Mouse (Mus musculus) neural tube, embryonic 14.5 days (tissue): ENCODE results near the gene Sorbs1. TPM values are rescaled to one million over a fixed set of nuclear protein-coding genes. Genes with fewer than 3 reads are reported as not detected.

Experiments used
- ATAC-seq: fragments of 200-750 bp; cut with Nextera tagmentation; 2 replicates; pipeline ENCODE4 v1.8.0; 2017; ENCODE audit warnings: low read depth, mild to moderate bottlenecking, moderate TSS enrichment, moderate library complexity
- H3K27ac ChIP-seq: fragments of 300-500 bp; sonication (generic); 2 replicates; pipeline ENCODE4 v1.5.1; 2014; ENCODE audit warnings: low read depth, mild to moderate bottlenecking, control low read depth, low read length, moderate library complexity, mixed read lengths
- H3K27me3 ChIP-seq: fragments of 300-500 bp; sonication (generic); 2 replicates; pipeline ENCODE4 v1.6.1; 2014; ENCODE audit warnings: low read length; ENCODE audit not compliant: control insufficient read depth, insufficient read depth
- H3K36me3 ChIP-seq: fragments of 300-500 bp; sonication (generic); 2 replicates; pipeline ENCODE4 v1.6.1; 2014; ENCODE audit warnings: low read length, mixed read lengths; ENCODE audit not compliant: control insufficient read depth, insufficient read depth
- H3K4me1 ChIP-seq: fragments of 300-500 bp; sonication (generic); 2 replicates; pipeline ENCODE4 v1.6.1; 2014; ENCODE audit warnings: low read length; ENCODE audit not compliant: control insufficient read depth, insufficient read depth
- H3K4me2 ChIP-seq: fragments of 300-500 bp; sonication (generic); 2 replicates; pipeline ENCODE4 v1.6.1; 2014; ENCODE audit warnings: mild to moderate bottlenecking, low read depth, low read length, control low read depth
- H3K4me3 ChIP-seq: fragments of 300-500 bp; sonication (generic); 2 replicates; pipeline ENCODE4 v1.5.1; 2014; ENCODE audit warnings: low read depth, low read length, control low read depth, mixed read lengths
- H3K9ac ChIP-seq: fragments of 300-500 bp; sonication (generic); replicated peaks from 2 replicates; pipeline ENCODE4 v1.6.1; 2014; ENCODE audit warnings: low read depth, mild to moderate bottlenecking, control low read depth, low read length, mixed read lengths
- H3K9me3 ChIP-seq: fragments of 300-500 bp; sonication (generic); 2 replicates; pipeline ENCODE4 v1.6.1; 2016; ENCODE audit warnings: low read length; ENCODE audit not compliant: control insufficient read depth
- WGBS: fragments of 180-500 bp; shearing (Covaris S2); extraction: QIAGEN DNeasy Blood & Tissue Kit; methylation state at CpG from one replicate; pipeline ENCODE4 v1.1.7; 2014; 5-methylcytosine and 5-hydroxymethylcytosine counted together
- polyA plus RNA-seq: library from polyadenylated mRNA; unstranded; fragments of >200 nt; fragmentation: Nextera tagmentation; extraction: Ambion mirVana; gene quantifications from 2 replicates; pipeline ENCODE4 v1.2.1, GENCODE M21; 2014

The Sorbs1 gene
- polyA plus RNA-seq, 1 experiment from 2014 or later = 117 TPM

GRCm38 (mm10) chr19:40434042-40434869 lies 79.3 kb downstream of the Sorbs1 start:
- Histone ChIP-seq H3K27me3 (no peaks in the 10 kb centered on the region), H3K27ac (peak overlapping the region; percentile 40; the same call in 1 of the 2 replicates), H3K4me1 (peaks cover 5% of the 10 kb centered on the region; the same call in 1 of the 2 replicates), H3K36me3 (no peaks in the 10 kb centered on the region), H3K9ac (no peak overlapping the region), H3K9me3 (no peaks in the 10 kb centered on the region), H3K4me3 (no peak overlapping the region), H3K4me2 (no peak overlapping the region)
- 31% methylated on average over 10 of the region's 10 CpGs for WGBS
- ATAC-seq = peak; percentile 93

GRCm38 (mm10) chr19:40433316-40433912 lies 80.2 kb downstream of the Sorbs1 start:
- no peak for ATAC-seq
- peak overlapping the region; percentile 40 for H3K27ac ChIP-seq
- H3K4me2 ChIP-seq = no peak overlapping the region
- H3K4me3 ChIP-seq = no peak overlapping the region
- H3K27me3 ChIP-seq = no peaks in the 10 kb centered on the region
- H3K36me3 ChIP-seq = no peaks in the 10 kb centered on the region
- H3K9me3 ChIP-seq = no peaks in the 10 kb centered on the region
- 58% methylated on average over 8 of the region's 8 CpGs for whole genome bisulfite sequencing
- H3K4me1 ChIP-seq = peaks cover 5% of the 10 kb centered on the region; the same call in 1 of the 2 replicates
- H3K9ac ChIP-seq = no peak overlapping the region

- Histone ChIP-seq H3K27ac (no peak overlapping the region), H3K4me2 (no peak overlapping the region), H3K4me1 (peaks cover 5% of the 10 kb centered on the region; the same call in 1 of the 2 replicates), H3K4me3 (no peak overlapping the region), H3K9me3 (no peaks in the 10 kb centered on the region), H3K27me3 (no peaks in the 10 kb centered on the region), H3K36me3 (no peaks in the 10 kb centered on the region), H3K9ac (no peak overlapping the region)
- 80% methylated on average over 4 of the region's 4 CpGs for WGBS
- ATAC-seq = no peak
These were observed 81.6 kb downstream of the Sorbs1 start for GRCm38 (mm10) chr19:40431969-40432368.

- no peak overlapping the region for H3K4me3 ChIP-seq
- no peak overlapping the region for H3K27ac ChIP-seq
- H3K27me3 ChIP-seq = no peaks in the 10 kb centered on the region
- H3K4me1 ChIP-seq = peaks cover 5% of the 10 kb centered on the region; the same call in 1 of the 2 replicates
- no peak overlapping the region for H3K9ac ChIP-seq
- no peaks in the 10 kb centered on the region for H3K36me3 ChIP-seq
- H3K9me3 ChIP-seq = no peaks in the 10 kb centered on the region
- no peak for ATAC-seq
- H3K4me2 ChIP-seq = no peak overlapping the region
- 82% methylated on average over 3 of the region's 3 CpGs for WGBS
These were observed 84.0 kb downstream of the Sorbs1 start for GRCm38 (mm10) chr19:40429572-40429971.

- no peak overlapping the region for H3K4me3 ChIP-seq
- H3K27me3 ChIP-seq = no peaks in the 10 kb centered on the region
- no peaks in the 10 kb centered on the region for H3K36me3 ChIP-seq
- H3K9ac ChIP-seq = no peak overlapping the region
- WGBS = 87% methylated on average over 3 of the region's 3 CpGs
- no peak overlapping the region for H3K27ac ChIP-seq
- H3K9me3 ChIP-seq = no peaks in the 10 kb centered on the region
- H3K4me2 ChIP-seq = no peak overlapping the region
- H3K4me1 ChIP-seq = peaks cover 5% of the 10 kb centered on the region; the same call in 1 of the 2 replicates
- no peak for ATAC-seq
These were observed 84.4 kb downstream of the Sorbs1 start for GRCm38 (mm10) chr19:40429169-40429568.

GRCm38 (mm10) chr19:40426103-40426960 lies 87.2 kb downstream of the Sorbs1 start:
- no peaks in the 10 kb centered on the region for H3K27me3 ChIP-seq
- H3K27ac ChIP-seq = no peak overlapping the region
- no peaks in the 10 kb centered on the region for H3K9me3 ChIP-seq
- no peak overlapping the region for H3K4me2 ChIP-seq
- H3K9ac ChIP-seq = no peak overlapping the region
- H3K4me1 ChIP-seq = no peaks in the 10 kb centered on the region
- ATAC-seq = peak; percentile 66; the same call in 1 of the 2 replicates
- no peaks in the 10 kb centered on the region for H3K36me3 ChIP-seq
- WGBS = 85% methylated on average over 16 of the region's 16 CpGs
- H3K4me3 ChIP-seq = no peak overlapping the region

GRCm38 (mm10) chr19:40425326-40425725 lies 88.3 kb downstream of the Sorbs1 start:
- H3K4me3 ChIP-seq = no peak overlapping the region
- WGBS = 56% methylated on average over 5 of the region's 5 CpGs
- no peak overlapping the region for H3K9ac ChIP-seq
- ATAC-seq = no peak
- H3K27me3 ChIP-seq = no peaks in the 10 kb centered on the region
- no peaks in the 10 kb centered on the region for H3K36me3 ChIP-seq
- H3K4me1 ChIP-seq = no peaks in the 10 kb centered on the region
- H3K4me2 ChIP-seq = no peak overlapping the region
- no peak overlapping the region for H3K27ac ChIP-seq
- no peaks in the 10 kb centered on the region for H3K9me3 ChIP-seq

GRCm38 (mm10) chr19:40421037-40421436 lies 92.5 kb downstream of the Sorbs1 start:
- WGBS = 38% methylated on average over 7 of the region's 7 CpGs
- no peaks in the 10 kb centered on the region for H3K4me1 ChIP-seq
- no peaks in the 10 kb centered on the region for H3K27me3 ChIP-seq
- no peak overlapping the region for H3K4me3 ChIP-seq
- H3K36me3 ChIP-seq = no peaks in the 10 kb centered on the region
- H3K4me2 ChIP-seq = no peak overlapping the region
- H3K9ac ChIP-seq = no peak overlapping the region
- ATAC-seq = no peak
- H3K27ac ChIP-seq = no peak overlapping the region
- H3K9me3 ChIP-seq = no peaks in the 10 kb centered on the region
